16 mouse cellular contexts compared by ENCODE assay signal in genomic region chr1:38249561-38249960, GRCm38 (mm10).
"Had no signal": no experiment of that assay in that cellular context is flagged by ENCODE, and none has a peak within 500 bp of the region (broad histone marks: within the 10 kb centered on the region; RNA-seq: fewer than 3 reads in every experiment).

No protein-coding gene starts in this region.

- H3K27ac ChIP-seq: kidney, embryonic 15.5 days; left cerebral cortex, adult 2 months; limb, embryonic 12.5 days; liver, embryonic 14.5 days; neural tube, embryonic 12.5 days; stomach, embryonic 15.5 days had no signal

- H3K36me3 ChIP-seq: kidney, embryonic 15.5 days; neural tube, embryonic 12.5 days; stomach, embryonic 15.5 days had no signal

- H3K9me3 ChIP-seq: kidney, embryonic 15.5 days; limb, embryonic 12.5 days; neural tube, embryonic 12.5 days; stomach, embryonic 15.5 days had no signal

- H3K4me3 ChIP-seq: kidney, embryonic 15.5 days; left cerebral cortex, adult 2 months; limb, embryonic 12.5 days; neural tube, embryonic 12.5 days; stomach, embryonic 15.5 days had no signal

- DNase-seq: kidney, adult 2 months; kidney, postnatal 14 days; liver; lung, adult 2 months; lung, postnatal 4 days; midbrain, embryonic 14.5 days; spleen, adult 18-20 months; thymus, adult 2 months; thymus, postnatal 36 days had no signal

- ATAC-seq: lung, postnatal 0 days had no signal

- H3K27me3 ChIP-seq: kidney, embryonic 15.5 days; limb, embryonic 12.5 days; neural tube, embryonic 12.5 days; stomach, embryonic 15.5 days had no signal

- H3K9ac ChIP-seq: kidney, embryonic 15.5 days; limb, embryonic 12.5 days; liver, embryonic 14.5 days; neural tube, embryonic 12.5 days; stomach, embryonic 15.5 days had no signal

- H3K4me2 ChIP-seq: kidney, embryonic 15.5 days; limb, embryonic 12.5 days; neural tube, embryonic 12.5 days; stomach, embryonic 15.5 days had no signal
